ENCODE assay signal across 7 mouse cellular contexts in the genomic region with DNA sequence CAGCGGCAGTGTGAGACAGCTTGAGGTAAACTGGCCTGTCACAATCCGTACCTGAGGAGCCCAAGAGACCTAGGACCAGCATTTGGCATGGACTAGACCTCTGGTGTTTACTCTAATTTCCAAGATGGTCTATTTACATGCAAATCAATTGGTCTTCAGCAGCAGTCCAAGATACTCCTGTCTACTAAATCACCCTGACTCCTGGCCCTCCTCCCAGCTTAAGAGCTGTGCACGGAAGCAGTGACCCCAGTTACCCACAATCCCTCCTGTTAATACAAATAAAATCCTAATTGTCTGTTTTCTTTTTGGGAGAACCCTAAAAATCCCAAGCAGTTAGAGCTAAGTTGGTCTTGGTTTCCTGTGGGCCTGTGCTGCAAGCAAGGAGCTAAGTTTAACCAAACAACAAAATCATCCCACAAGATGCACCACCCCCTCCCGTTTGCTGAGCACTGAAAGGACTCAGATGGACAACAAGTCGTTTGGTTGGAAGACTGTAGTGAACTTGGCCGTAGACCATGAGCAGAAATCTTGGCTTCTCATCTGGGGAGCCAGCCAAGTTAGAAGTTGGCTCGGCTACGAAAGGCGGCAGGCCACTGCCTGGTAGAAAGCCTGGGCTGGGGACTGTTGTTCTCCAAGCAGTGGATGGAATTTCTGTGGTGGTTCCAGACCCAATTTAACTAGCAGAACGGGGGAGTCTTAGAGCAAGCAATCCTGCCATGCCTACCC. TPM values are rescaled to one million over a fixed set of nuclear protein-coding genes. Genes with fewer than 3 reads are reported as not detected.
A peak's percentile ranks its signal among the peaks of the same experiment; 100 is the strongest.
DNase-seq lines count a peak whose midpoint lies in the region; ATAC-seq and TF ChIP-seq lines count a peak whose summit lies in the region.

No protein-coding gene starts in this region.

- 70% methylated on average over 10 of the region's 10 CpGs for WGBS in limb, embryonic 14.5 days

- no peaks in the 10 kb centered on the region for H3K27me3 ChIP-seq in limb, embryonic 14.5 days (ENCODE audit: control insufficient read depth, insufficient read depth, low read length)

- ATAC-seq in limb, embryonic 14.5 days (ENCODE audit: low FRiP score, low read depth) = peak; percentile 44; the same call in 1 of the 2 replicates

- TF ChIP-seq POLR2A in limb, embryonic 14.5 days (IDR thresholded peaks at IDR 0.05; ENCODE audit: borderline replicate concordance, extremely low read depth, insufficient read depth, insufficient read length) = no peak

- H3K4me1 ChIP-seq in limb, embryonic 14.5 days (ENCODE audit: control insufficient read depth, insufficient read depth, low read length) = peaks cover 9% of the 10 kb centered on the region; the same call in 1 of the 2 replicates

- no peak overlapping the region for H3K4me2 ChIP-seq in limb, embryonic 14.5 days (replicated peaks; ENCODE audit: low read depth, low read length, severe bottlenecking)

- H3K9me3 ChIP-seq in limb, embryonic 14.5 days (ENCODE audit: control insufficient read depth, low read length) = no peaks in the 10 kb centered on the region

- peaks cover 75% of the 10 kb centered on the region for H3K36me3 ChIP-seq in limb, embryonic 14.5 days (ENCODE audit: control insufficient read depth, insufficient read depth, low read length)

- peak overlapping the region; percentile 61; the same call in 1 of the 2 replicates for H3K27ac ChIP-seq in limb, embryonic 14.5 days (replicated peaks; ENCODE audit: low read depth, low read length)

- H3K9ac ChIP-seq in limb, embryonic 14.5 days (ENCODE audit: low read depth, low read length, severe bottlenecking) = no peak overlapping the region

- peak; percentile 96 for DNase-seq in adipocyte (ENCODE audit: low spot score)
- DNase-seq in adrenal gland, postnatal 36 days = peak; percentile 64 to 72
- peak; percentile 27 to 60 for DNase-seq in frontal cortex, postnatal 25 days (ENCODE audit: low spot score in 2 of 2)
- peak; percentile 77 to 78 for DNase-seq in kidney, adult 8-10 months
- peak; percentile 69 for DNase-seq in limb, embryonic 14.5 days (ENCODE audit: low spot score)
- peak; percentile 46 for DNase-seq in right cerebral cortex, postnatal 4 days
- no peak for DNase-seq in embryo, embryonic 10 days (ENCODE audit: low spot score)

- no peak overlapping the region for H3K4me3 ChIP-seq in limb, embryonic 14.5 days (replicated peaks; ENCODE audit: low read length)

RNA-seq across cellular contexts. Expression of gene Max, which starts 7.1 kb away (rescaled TPM):
- total RNA-seq in adrenal gland, postnatal 36 days (2021) = 10 to 100 TPM; 63.4 to 73.8 TPM
- 54.8 and 59.9 TPM in 2 replicates for polyA plus RNA-seq in limb, embryonic 14.5 days (2012; rRNA removed)
- 33.6 and 36.2 TPM in 2 replicates for polyA plus RNA-seq in limb, embryonic 14.5 days (2014; fragmentation: Nextera tagmentation; extraction: Ambion mirVana)
